Mouse (Mus musculus): ENCODE results near the gene Stmnd1. TPM values are rescaled to one million over a fixed set of nuclear protein-coding genes. Genes with fewer than 3 reads are reported as not detected.
"Not testable (repeated sequence)": the region's sequence is repeated elsewhere in the genome, so short reads cannot be mapped to it uniquely, and the experiment has no call there.

Stmnd1 gene
- polyA plus RNA-seq, 1 experiment: 0.36 TPM

GRCm38 (mm10) chr13:46288372-46288771 lies 14.9 kb downstream of the Stmnd1 start:
- DNase-seq (ENCODE audit: low read depth): no peak

DNA sequence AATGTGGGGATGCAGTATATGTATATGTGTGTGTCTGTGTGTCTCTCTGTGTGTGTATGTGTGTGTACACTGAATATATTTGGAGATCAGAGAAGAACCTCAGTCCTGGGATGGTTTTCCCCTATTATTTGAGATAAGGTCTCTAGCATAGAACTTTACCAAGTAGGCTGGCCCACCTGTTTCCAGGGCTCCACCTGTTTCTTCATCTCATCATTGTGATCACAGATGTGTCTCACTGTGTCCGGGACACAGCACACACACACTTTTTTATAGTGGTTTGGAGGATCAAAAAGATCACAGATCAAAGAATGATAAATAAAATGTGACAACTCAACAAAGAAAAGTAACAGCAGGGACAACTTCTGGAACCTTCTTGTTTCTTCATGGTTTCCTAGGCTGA lies 17.0 kb downstream of the Stmnd1 start:
- no peak for DNase-seq (ENCODE audit: low read depth)

DNA sequence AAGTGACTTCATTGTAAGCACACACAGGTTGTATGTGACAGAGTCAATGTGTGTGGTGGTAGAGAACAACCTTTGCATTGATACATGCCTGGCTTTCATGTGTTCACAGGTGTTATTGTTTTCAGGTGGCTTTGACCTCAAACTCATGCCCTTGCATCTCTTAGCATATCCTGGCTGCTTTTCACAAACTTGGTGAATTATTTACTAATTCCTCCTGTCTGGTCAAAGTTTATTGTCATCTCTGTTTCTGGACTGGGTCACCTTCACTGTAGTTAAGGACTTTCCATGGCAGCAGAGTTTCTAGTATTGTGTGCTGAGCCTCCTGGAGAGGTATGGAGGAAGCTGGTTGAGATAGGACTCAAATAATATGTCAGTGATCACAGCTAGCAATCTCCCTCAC lies 20.8 kb downstream of the Stmnd1 start:
- no peak for DNase-seq (ENCODE audit: low read depth)

GRCm38 (mm10) chr13:46297701-46298100 lies 24.2 kb downstream of the Stmnd1 start:
- no peak for DNase-seq (ENCODE audit: low read depth)

GRCm38 (mm10) chr13:46310790-46311189 lies 37.3 kb downstream of the Stmnd1 start:
- no peak for DNase-seq (ENCODE audit: low read depth)

DNA sequence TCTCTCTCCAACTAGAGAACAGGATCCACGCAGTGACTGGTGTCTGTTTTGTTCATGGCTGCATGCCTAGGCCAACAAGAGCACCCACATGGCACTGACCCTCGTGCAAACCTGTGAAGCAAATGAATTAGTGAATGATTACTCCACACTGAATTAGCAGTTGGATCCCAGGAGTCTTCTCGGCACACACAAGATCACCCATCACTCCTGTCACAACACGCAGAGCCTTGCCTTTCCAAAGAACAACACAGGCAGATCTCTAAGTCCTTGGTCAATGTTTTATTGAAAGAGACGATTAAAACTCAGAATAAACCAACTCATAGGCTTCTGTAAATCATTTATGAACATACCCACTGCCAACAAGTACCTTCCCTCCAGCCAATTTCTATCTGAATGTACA lies 39.7 kb downstream of the Stmnd1 start:
- no peak for DNase-seq (ENCODE audit: low read depth)

DNA sequence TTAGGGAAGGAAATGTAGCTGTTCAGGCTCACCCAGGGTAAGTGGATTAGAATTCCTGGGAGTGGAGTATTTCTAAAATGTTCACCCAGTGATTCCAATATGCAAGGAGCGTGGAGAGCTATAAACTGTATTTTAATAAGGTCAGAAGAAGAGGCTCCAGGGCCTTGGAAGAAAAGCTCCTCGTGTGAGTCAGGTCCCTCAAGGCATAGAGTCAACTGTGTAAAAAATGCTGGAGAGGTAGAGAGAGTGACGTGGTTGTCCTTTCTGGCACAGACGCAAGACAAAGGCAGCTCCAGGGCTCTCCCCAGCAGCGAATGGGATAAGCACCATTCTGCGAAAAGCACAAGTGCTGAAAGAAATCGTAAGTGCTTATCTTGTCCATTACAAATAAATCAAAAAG lies 41.6 kb downstream of the Stmnd1 start:
- DNase-seq (ENCODE audit: low read depth): no peak

- no peak for DNase-seq (ENCODE audit: low read depth)
These were observed 52.9 kb downstream of the Stmnd1 start for GRCm38 (mm10) chr13:46326351-46326985.

DNA sequence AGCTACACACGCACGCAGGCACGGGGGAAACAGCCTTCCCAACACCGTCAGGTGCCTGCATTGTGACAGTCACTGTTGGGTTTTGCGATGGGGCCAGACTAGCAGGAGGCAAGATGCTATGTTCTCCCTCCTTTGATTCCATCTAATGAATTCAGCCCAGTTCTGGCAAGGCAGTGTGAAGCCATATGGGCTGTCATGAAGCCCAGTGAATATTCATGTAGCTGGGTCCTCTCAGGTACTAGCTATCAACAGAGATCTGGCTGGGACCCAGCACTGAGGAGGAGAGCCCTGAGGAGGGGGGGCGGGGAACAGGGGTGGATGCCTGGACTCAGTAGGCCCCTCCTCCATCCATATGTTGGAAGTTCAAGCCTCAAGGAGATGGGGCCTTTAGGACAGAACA lies 61.5 kb downstream of the Stmnd1 start:
- DNase-seq (ENCODE audit: low read depth): no peak

- DNase-seq (ENCODE audit: low read depth): not testable (repeated sequence)
These were observed 62.8 kb downstream of the Stmnd1 start for GRCm38 (mm10) chr13:46336281-46336680.

GRCm38 (mm10) chr13:46337791-46338190 lies 64.3 kb downstream of the Stmnd1 start:
- DNase-seq (ENCODE audit: low read depth): no peak

- no peak for DNase-seq (ENCODE audit: low read depth)
These were observed 66.4 kb downstream of the Stmnd1 start for GRCm38 (mm10) chr13:46339954-46340353.

DNA sequence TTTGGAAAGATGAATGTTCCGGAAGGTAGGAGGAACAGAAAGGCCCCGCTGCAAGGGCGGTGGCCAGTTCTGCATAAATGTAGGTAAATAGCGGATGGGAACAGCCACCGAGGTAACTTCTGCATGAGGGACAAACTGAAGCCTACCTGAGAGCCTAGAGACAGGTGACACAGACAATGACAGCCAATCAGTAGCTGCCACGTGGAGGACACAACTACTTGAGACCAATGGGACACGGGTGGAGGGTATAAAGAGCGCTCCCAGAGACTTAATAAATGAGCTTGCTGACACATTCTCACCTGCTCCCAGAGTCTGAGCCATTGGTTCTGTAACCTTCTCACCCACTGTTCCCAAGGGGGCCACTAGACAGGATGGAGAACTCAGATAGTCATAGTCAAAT lies 67.1 kb downstream of the Stmnd1 start:
- no peak for DNase-seq (ENCODE audit: low read depth)

DNA sequence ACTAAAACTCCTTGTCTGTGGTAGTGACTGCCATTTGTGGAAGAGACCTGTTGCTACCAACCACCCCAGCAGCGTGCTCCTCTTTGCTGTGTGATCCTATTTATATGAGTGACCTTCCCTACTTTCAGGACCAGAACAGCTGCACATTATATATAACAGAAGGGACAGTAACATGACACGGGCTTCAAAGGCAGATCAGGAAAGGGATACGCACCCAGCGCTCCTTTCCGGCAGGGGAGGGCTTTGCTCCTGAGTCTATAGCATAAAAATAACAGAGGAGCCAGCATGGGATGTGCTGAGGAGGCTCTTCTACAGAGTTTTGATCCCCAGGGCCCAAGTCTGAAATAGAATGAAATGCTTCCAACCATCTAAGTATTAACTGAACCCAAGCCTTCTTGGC lies 67.9 kb downstream of the Stmnd1 start:
- DNase-seq (ENCODE audit: low read depth): no peak

DNA sequence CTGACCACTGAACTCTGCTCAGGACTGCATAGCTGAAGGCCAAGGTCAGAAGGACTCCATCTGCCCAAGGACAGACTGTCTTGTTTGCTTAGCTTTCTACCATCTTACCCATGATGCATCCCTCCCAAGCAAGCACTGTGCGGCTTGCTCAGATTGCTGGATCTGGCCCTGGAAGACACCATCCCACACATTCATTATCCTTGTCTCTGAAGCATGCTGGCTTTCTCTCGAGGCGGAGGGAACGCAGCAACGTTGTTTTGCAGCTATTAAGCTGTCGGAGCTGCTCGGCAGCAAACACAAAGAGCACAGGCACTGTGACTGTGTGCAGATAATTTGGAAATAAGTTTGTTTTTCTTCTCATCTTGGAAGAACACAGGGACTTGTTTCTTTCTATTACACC lies 69.7 kb downstream of the Stmnd1 start:
- DNase-seq (ENCODE audit: low read depth): no peak

- DNase-seq (ENCODE audit: low read depth): no peak
These were observed 73.5 kb downstream of the Stmnd1 start for GRCm38 (mm10) chr13:46346830-46347512.

DNA sequence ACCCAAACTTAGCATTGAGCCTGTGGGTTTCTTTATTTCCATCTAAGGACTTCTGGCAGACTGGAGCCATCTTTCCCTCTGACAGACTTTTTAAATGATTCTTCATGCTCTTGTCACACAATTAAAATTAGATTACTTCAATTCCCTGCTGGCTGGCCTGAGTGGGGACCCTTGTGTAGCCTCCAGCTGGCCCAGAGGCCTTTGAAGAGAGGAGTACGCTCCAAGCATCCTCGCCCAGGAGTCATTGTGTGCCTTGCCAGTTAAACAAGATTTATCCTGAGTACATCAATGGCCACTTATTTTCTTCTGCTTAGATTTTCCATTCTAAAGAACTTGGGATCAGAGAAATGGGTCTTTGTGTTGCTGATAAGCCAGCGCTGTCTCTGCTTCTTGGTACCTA lies 76.1 kb downstream of the Stmnd1 start:
- DNase-seq (ENCODE audit: low read depth): no peak

Other genes with a start within 250 kb of the Stmnd1 start
- 13.1 and 20.8 TPM in 2 replicates for gene Rbm24, start 144.7 kb downstream of the Stmnd1 start, polyA plus RNA-seq (2012; rRNA removed)
- gene Cap2, start 228.1 kb downstream of the Stmnd1 start, polyA plus RNA-seq (2012; rRNA removed): 11.3 and 13.5 TPM in 2 replicates